Mouse (Mus musculus) megakaryocyte, embryonic 14.5 days (primary cell): ENCODE measurements around the gene Ptprz1.

Experiments used
- FLI1 ChIP-seq: IDR thresholded peaks from 2 replicates; pipeline ENCODE4 v1.6.1; 2012; ENCODE audit warnings: low read length, inconsistent platforms, mixed read lengths
- GATA1 ChIP-seq: IDR thresholded peaks from 3 replicates; pipeline ENCODE4 v1.6.1; 2012; ENCODE audit warnings: mixed read lengths, low read length, inconsistent platforms, borderline replicate concordance

GRCm38 (mm10) chr6:22889333-22889732 lies 14.0 kb downstream of the Ptprz1 start:
- TF ChIP-seq GATA1 (no peak), FLI1 (no peak)
